Comparison of ENCODE assay signal across 10 mouse cellular contexts in the genomic region with DNA sequence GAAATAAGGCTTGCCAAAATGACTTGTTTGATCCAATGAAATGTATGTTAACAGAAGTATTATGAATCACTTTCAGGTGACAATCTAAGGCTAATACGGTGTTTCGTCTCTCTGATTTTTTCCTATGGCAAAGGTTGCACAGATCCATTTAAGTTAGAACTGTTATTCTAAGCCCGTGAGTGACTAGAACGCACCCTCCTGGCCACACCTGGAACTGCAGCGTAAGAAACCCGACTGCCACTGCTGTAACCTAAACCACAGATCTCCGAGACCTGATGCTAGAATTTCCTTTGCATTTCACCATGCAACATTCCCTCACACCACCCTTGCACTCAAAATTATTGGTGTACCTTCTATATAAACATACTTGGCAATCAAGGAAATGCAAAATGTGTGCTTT.
DNase-seq lines count a peak whose midpoint lies in the region; ATAC-seq lines count a peak whose summit lies in the region.
"Had no signal": no experiment of that assay in that cellular context is flagged by ENCODE, and none has a peak within 500 bp of the region (broad histone marks: within the 10 kb centered on the region; RNA-seq: fewer than 3 reads in every experiment).

No protein-coding gene starts in this region.

- intact Hi-C loops in gastrocnemius, postnatal 14 days (cut with DNase I; ENCODE audit: low total_unique reads), result no loop called here

- peak; percentile 15 for DNase-seq in gastrocnemius, postnatal 14 days
- DNase-seq in gastrocnemius, postnatal 25 days, result no peak
- peak; percentile 5 for DNase-seq in lung, postnatal 36 days
- no peak for DNase-seq in lung, postnatal 4 days
- DNase-seq in adrenal gland, adult 18-20 months (ENCODE audit: low spot score in 2 of 2), result peak; percentile 23 to 30
- no peak for DNase-seq in retina, postnatal 1 day
- no peak for DNase-seq in ovary, postnatal 10 days (ENCODE audit: low spot score)
- DNase-seq: heart, adult 18-20 months had no signal

- ATAC-seq in megakaryocyte progenitor cell, adult 5-6 weeks (replicated peaks; ENCODE audit: poor library complexity), result peak; percentile 85
- ATAC-seq: inflammation-experienced regulatory T-cells, adult 6 months had no signal

Comparison
In these comparisons a context has a peak if more than half of its experiments do, and no peak if none do; other contexts are left out.
1. DNase-seq: peak in gastrocnemius, postnatal 14 days (single experiment), lung, postnatal 36 days (single experiment) and adrenal gland, adult 18-20 months (2 of 2); none in gastrocnemius, postnatal 25 days (single experiment), lung, postnatal 4 days (0 of 2), retina, postnatal 1 day (single experiment) and ovary, postnatal 10 days (single experiment).